Mouse (Mus musculus): ENCODE data around the gene Oas1e. TPM values are rescaled to one million over a fixed set of nuclear protein-coding genes. Genes with fewer than 3 reads are reported as not detected.

Oas1e gene
- polyA plus RNA-seq, 1 experiment, result not detected

DNA sequence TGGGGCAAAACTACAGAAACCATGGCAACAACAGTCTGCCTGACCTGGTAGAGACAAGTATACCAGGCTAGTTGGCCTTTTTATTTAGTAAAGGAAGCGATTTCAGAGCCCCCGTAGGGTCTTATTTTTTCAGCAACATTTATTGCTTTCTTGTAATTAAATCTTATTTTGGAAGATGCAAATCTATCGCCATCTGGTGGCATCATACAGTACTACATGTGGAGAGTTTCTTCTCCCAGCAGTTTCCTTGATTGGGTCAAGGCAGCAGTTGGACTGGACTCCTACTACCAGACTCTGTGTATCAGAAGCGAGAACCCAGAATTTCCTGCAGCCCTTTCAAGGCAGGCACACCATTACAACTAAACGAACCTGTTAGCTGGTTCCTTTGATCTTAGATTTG, 48.9 kb downstream of the Oas1e start:
- H3K27ac ChIP-seq (ENCODE audit: insufficient read depth, low read depth, low read length), result no peak overlapping the region
- peaks cover 20% of the 10 kb centered on the region for H3K4me1 ChIP-seq (ENCODE audit: control insufficient read depth, insufficient read depth, low read length)
- TF ChIP-seq POLR2A (IDR thresholded peaks at IDR 0.05; ENCODE audit: borderline replicate concordance, low read depth, low read length), result no peak
- TF ChIP-seq CTCF (IDR thresholded peaks at IDR 0.05; ENCODE audit: low read depth, low read length), result no peak
- H3K4me3 ChIP-seq (ENCODE audit: insufficient read depth, low read length), result no peak overlapping the region

- no peak overlapping the region for H3K4me3 ChIP-seq (ENCODE audit: insufficient read depth, low read length)
Observed at GRCm38 (mm10) chr5:120742125-120742524, 53.2 kb downstream of the Oas1e start.

More at GRCm38 (mm10) chr5:120742125-120742524, 53.2 kb downstream of the Oas1e start:
- Histone ChIP-seq H3K27ac (ENCODE audit: insufficient read depth, low read depth, low read length) (no peak overlapping the region), H3K4me1 (ENCODE audit: control insufficient read depth, insufficient read depth, low read length) (no peaks in the 10 kb centered on the region; the same call in 1 of the 2 replicates)
- TF ChIP-seq POLR2A (IDR thresholded peaks at IDR 0.05; ENCODE audit: borderline replicate concordance, low read depth, low read length) (no peak), CTCF (IDR thresholded peaks at IDR 0.05; ENCODE audit: low read depth, low read length) (peak; percentile 54)

Other genes with a start within 250 kb of the Oas1e start
- gene Tpcn1, start 206.9 kb downstream of the Oas1e start, polyA plus RNA-seq (2012; ENCODE audit: insufficient read depth, insufficient read length, missing spikeins), result 104 and 121 TPM in 2 replicates
- 1.2 TPM in 1 of 2 replicates, not detected in the other for gene Iqcd, start 206.5 kb downstream of the Oas1e start, polyA plus RNA-seq (2012; ENCODE audit: insufficient read depth, insufficient read length, missing spikeins)
- gene Rita1, start 182.9 kb downstream of the Oas1e start, polyA plus RNA-seq (2012; ENCODE audit: insufficient read depth, insufficient read length, missing spikeins), result 3.8 and 4.0 TPM in 2 replicates
- gene Ddx54, start 182.8 kb downstream of the Oas1e start, polyA plus RNA-seq (2012; ENCODE audit: insufficient read depth, insufficient read length, missing spikeins), result 20.3 and 20.4 TPM in 2 replicates
- gene Cfap73, start 161.3 kb downstream of the Oas1e start, polyA plus RNA-seq (2012; ENCODE audit: insufficient read depth, insufficient read length, missing spikeins), result not detected in 2 replicates
- gene Rasal1, start 146.7 kb downstream of the Oas1e start, polyA plus RNA-seq (2012; ENCODE audit: insufficient read depth, insufficient read length, missing spikeins), result 0.65 TPM in 1 of 2 replicates, not detected in the other
- not detected in 2 replicates for gene Dtx1, start 83.6 kb downstream of the Oas1e start, polyA plus RNA-seq (2012; ENCODE audit: insufficient read depth, insufficient read length, missing spikeins)
- 132 and 142 TPM in 2 replicates for gene Oas2, start 45.7 kb downstream of the Oas1e start, polyA plus RNA-seq (2012; ENCODE audit: insufficient read depth, insufficient read length, missing spikeins)
- 48.7 and 58.3 TPM in 2 replicates for gene Oas3, start 17.9 kb downstream of the Oas1e start, polyA plus RNA-seq (2012; ENCODE audit: insufficient read depth, insufficient read length, missing spikeins)
- 9.6 and 13.3 TPM in 2 replicates for gene Oas1c, start 17.0 kb upstream of the Oas1e start, polyA plus RNA-seq (2012; ENCODE audit: insufficient read depth, insufficient read length, missing spikeins)
- gene Oas1f, start 51.8 kb upstream of the Oas1e start, polyA plus RNA-seq (2012; ENCODE audit: insufficient read depth, insufficient read length, missing spikeins), result not detected in 2 replicates
- not detected in 2 replicates for gene Oas1h, start 65.9 kb upstream of the Oas1e start, polyA plus RNA-seq (2012; ENCODE audit: insufficient read depth, insufficient read length, missing spikeins)
- 105 and 117 TPM in 2 replicates for gene Oas1g, start 92.1 kb upstream of the Oas1e start, polyA plus RNA-seq (2012; ENCODE audit: insufficient read depth, insufficient read length, missing spikeins)
- 89.3 and 92.0 TPM in 2 replicates for gene Oas1a, start 112.0 kb upstream of the Oas1e start, polyA plus RNA-seq (2012; ENCODE audit: insufficient read depth, insufficient read length, missing spikeins)
- not detected in 2 replicates for gene Oas1d, start 119.0 kb upstream of the Oas1e start, polyA plus RNA-seq (2012; ENCODE audit: insufficient read depth, insufficient read length, missing spikeins)
- gene Rph3a, start 214.6 kb upstream of the Oas1e start, polyA plus RNA-seq (2012; ENCODE audit: insufficient read depth, insufficient read length, missing spikeins), result not detected in 2 replicates